Mouse (Mus musculus): ENCODE measurements around the gene Lrrc26.
A peak's percentile ranks its signal among the peaks of the same experiment; 100 is the strongest.
"Not testable (repeated sequence)": the region's sequence is repeated elsewhere in the genome, so short reads cannot be mapped to it uniquely, and the experiment has no call there.

Gene Lrrc26

DNA sequence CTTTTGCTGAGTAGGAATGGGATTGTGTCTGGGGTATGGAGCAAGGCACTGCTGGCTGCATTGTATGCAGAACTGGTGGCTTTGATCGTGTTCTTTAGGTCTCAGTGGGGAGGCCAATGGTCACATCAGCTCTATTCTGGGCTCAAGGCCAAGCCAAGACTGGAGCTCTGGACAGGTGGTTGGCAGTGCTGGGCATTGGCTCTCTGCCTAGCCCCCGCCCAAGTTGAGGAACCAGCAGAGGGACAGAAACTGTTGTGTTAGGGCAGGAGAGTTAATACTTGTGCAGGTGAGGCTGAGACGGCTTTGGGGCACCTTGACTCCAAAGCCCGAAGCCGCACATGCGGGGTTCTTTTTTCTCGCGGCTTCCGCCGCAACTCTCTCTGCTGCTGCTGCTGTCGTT lies at the start of gene Lrrc26:
Lrrc26 (plus strand) TSS at position 265 of the 400 bp plus-strand sequence.
- DNase-seq (ENCODE audit: low read depth, low spot score): no peak

DNA sequence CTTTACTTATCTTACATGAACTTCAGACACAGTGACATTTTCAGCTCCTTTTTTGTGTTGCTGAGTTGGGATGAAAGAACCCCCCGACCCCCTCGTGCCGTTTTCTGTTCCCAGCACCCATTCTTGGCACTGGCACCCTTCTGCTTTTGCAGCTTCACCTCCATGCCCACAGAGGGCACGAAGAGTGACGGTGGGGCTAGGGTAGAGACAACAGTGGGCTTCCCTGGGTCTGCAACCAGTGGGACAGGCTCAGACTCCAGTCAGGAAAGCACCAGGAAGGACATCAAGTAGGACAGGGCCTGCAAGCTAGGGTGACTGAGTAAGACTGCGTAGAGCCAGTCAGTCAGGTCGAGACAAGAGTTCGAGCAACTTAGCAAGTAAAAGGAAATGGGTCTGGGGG lies 49.4 kb upstream of the Lrrc26 start:
- no peak for DNase-seq (ENCODE audit: low read depth, low spot score)

DNA sequence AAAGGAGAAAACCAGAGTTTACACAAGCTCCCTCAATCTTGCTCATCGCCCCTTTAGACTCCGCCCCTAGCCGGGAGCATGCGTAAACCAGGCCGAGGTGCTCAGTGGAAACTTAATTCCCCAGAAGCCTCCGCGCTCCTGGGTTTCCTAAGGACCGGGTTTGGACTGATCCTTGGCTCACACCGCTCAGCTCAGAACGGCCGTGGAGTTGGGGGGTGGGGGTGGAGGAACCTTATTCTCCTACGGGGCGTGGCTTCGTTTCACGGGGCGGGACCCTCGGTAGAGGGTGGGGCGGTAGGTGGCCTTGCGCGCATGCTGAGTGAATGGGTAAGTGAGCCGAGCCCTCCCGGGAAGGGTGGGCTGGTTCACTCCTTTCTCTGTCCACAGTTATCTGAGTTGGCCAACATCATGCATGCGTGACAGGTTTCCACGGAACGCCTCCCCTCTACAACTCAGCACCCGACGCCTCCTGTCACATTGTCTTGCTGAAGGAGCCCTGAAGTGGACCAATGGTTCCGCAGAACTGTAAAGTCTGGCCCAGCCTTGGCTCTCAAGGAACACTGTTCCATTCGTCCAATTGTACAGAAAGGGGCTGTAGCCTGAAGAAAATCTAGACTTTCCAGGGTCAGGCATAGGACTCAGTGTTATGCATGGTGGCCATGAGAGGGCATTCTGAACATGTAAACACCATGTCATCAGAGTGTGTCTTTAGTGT lies 48.8 kb upstream of the Lrrc26 start:
- DNase-seq (ENCODE audit: low read depth, low spot score): no peak

DNA sequence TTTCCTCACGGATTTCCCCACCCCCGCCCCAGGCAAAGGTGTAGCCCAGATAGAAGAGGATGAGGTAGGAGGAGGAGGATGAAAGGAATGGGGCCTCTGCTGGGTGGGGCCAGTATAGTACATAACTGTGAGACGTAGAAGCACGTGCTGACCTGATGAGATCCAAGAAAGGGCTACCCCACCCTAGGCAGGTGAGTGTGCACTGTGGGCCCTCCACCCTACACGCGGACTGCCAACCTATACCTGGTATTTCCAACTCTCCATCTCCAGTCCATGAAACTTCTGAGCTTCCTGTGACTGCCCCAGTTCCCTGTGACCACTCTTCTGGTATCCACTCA lies 48.3 kb upstream of the Lrrc26 start:
- no peak for DNase-seq (ENCODE audit: low read depth, low spot score)

DNA sequence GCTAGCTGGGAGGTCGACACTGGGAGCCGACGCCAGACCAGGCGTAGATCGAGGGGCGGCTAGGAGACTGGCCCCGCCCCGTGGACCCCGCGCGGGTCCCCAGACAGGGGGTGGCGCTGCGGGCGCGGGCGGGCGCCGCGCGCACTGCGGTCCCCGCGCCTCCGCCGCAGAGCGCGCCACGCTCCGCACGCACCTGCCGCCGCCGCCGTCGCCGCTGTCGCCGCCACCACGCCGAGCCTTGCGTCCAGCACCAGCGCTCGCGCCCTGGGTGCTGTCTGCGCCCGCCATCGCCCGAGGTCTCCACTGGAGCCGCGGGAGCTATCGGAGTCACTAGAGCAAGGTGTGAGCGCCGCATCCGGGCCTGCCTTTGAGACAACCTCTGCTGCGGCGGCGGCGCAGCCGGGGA lies 47.6 kb upstream of the Lrrc26 start, which contains the start of the genes Rnf208 and Cysrt1:
Rnf208 (plus strand) TSS at position 155 of the 406 bp plus-strand sequence.
Cysrt1 (minus strand) TSS at position 352 of the 406 bp plus-strand sequence.
- no peak for DNase-seq (ENCODE audit: low read depth, low spot score)

DNA sequence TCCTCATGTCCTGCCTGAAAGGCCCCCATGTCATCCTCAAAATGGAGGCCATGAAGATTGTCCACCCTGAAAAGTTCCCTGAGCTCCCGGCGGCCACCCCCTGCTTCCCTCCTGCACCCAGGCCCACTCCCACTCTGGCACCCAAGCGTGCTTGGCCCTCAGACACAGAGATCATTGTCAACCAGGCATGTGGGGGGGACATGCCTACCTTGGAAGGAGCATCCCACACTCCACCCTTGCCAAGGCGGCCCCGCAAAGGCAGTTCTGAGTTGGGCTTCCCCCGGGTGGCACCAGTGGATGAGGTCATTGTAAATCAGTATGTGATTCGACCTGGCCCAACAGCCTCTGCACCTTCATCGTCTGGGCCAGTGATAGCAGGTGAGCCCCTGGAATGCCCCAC lies 46.4 kb upstream of the Lrrc26 start:
- no peak for DNase-seq (ENCODE audit: low read depth, low spot score)

DNA sequence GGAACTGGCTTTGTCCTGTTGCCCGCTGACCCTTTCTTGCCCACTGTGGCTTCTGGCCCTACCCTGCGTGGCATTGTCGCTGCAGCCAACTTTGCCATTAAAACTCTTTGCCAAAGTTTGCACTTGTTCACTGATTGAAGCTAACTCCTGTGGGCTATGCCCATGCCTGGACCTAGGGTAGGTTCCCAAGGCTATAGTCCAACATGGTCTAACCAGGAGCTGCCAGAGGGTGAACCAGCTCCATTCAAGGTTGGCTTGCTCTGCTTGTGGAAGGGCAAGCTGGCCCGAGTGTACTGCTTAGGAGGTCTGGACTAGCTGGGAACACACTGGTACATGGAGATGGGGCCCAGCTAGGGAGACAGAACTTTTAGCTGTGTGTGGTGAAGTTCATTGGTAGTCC lies 45.6 kb upstream of the Lrrc26 start:
- DNase-seq (ENCODE audit: low read depth, low spot score): no peak

DNA sequence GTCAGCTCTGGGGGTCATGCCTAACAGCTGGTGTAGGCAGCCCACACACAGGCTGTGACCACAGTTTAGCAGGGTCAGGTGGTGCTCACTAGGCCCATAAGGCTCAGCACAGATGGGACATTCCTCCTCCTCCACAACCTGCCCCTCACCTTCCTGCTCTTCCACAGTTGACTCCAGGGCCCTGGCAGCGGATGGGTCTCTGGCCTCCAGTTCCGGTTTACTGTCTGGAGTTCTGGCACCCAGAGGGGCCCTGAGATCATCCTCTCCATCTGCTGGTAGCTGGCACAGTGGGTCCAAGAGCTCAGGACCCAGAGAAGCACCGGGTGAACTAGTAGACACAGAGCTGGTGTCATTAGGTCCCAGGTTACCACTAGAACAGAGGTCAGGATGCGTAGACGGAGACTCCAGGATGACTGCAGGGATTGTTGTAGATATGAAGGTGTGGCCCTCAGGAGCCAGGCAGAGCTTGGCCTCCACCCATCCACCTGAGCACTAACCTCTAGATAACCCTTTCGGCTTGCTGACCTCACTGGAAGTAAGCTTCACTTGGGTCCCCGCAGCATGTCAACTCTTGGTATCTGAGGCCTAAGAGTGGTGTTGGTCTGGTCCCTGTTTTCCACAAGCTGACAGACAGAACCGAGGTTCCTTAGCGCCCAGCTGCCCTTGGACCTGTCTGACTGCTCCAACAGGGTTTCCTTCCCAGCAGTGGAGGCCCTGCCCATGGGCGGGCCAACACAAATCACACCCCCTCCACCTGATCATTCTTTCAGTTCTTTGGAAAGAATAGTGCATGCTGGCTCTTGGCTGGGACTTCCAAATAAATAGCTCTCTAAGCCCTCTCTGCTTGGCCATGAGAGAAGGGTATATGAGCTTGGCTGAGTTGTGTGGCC lies 43.3 kb upstream of the Lrrc26 start, which contains the start of gene AL732309.1:
AL732309.1 (minus strand) TSS at position 681 of the 890 bp plus-strand sequence.
- no peak for DNase-seq (ENCODE audit: low read depth, low spot score)

DNA sequence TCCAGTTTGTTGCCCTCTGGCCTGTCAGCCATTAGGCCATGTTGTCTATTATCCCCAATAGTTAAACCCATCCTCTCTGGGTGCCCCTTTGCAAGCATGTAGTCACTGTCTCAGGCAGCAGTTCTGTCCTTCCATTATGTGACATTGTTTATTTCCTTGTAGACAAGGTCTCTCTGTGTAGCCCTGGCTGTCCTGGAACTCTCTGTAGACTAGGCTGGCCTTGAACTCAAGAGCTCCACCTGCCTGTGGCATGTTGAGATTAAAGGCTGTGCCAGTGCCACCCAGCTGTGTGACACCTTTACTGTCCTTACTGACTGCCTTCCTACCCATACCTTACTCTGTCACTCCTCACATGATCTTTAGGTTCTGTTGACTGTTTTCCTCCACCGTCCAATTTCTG lies 37.4 kb upstream of the Lrrc26 start:
- DNase-seq (ENCODE audit: low read depth, low spot score): no peak

DNA sequence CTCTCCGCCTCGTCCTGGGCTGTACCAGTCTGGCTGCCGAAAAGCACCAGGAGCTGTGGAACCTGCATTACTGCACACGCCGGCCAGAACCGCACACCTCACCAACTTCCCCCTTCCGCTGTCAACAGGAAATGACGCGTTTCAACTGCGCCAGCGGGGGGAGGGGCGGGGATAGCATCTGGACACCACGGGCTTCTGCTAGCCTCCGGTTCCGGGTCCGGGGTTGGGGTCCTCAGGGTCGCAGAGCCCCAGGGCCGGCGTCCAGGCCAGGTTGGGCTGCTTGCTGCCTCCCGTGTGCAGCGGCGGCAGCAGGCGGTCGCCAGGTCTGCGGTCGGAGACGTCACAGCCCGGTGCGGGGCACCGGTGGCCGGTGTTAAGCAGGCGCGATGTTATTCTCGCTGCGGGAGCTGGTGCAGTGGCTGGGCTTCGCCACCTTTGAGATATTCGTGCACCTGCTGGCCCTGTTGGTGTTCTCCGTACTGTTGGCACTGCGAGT lies 34.4 kb upstream of the Lrrc26 start, which contains the start of gene Tmem203:
Tmem203 (plus strand) TSS at position 156 of the 496 bp plus-strand sequence.
- DNase-seq (ENCODE audit: low read depth, low spot score): peak; percentile 80

DNA sequence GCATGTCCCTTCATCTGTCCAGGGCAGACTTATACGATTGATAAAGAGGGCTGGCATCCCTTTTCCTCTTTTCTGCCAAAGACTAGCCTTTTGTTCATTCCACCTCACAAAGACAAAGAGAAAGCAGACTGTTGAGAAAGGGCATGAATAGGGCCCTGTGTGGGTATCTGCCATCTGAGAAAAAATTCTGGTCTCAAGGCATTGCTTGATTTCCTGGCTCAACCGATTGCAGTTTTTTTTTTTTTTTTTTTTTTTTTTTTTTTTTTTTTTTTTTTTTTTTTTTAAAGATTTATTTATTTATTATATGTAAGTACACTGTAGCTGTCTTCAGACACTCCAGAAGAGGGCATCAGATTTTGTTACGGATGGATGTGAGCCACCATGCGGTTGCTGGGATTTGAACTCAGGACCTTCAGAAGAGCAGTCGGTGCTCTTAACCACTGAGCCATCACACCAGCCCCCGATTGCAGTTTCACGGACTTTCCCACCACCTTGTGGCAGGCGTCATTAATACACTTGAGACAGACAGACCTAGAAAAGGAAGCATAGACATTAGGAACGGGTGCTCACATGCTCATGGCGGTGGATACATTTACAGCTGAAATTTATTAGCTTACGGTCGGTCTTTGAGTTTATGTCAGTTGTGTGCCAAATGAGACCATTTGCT lies 33.1 kb upstream of the Lrrc26 start:
- not testable (repeated sequence) for DNase-seq (ENCODE audit: low read depth, low spot score)

DNA sequence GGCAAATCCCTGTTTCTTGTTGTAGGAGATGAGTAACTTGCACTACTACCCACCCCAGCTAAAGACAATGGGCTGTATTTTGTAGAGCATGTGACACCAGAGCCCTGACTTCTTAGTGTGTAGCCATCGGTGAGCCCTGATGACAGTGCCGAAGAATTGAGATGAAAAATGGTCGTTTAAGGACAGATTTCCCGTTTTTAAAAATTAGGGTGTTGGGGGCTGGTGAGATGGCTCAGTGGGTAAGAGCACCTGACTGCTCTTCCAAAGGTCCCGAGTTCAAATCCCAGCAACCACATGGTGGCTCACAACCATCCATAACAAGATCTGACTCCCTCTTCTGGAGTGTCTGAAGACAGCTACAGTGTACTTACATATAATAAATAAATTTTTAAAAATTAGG lies 32.5 kb upstream of the Lrrc26 start:
- DNase-seq (ENCODE audit: low read depth, low spot score): not testable (repeated sequence)

DNA sequence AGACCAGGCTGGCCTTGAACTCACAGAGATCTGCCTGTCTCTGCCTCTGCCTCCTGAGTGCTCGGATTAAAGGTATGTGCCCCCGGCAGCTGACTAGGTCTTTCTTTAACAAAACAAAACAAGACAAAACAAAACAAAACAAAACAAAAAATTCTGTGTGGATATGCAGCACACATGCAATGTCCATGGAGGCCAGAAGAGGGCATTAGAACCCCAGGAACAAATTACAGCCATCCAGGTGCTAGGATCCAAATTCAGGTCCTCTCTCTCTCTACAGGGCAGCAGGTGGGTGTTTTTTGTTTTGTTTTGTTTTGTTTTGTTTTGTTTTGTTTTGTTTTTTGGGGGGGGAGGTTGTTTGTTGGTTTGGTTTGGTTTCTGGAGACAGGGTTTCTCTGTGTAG lies 30.8 kb upstream of the Lrrc26 start:
- DNase-seq (ENCODE audit: low read depth, low spot score): no peak

DNA sequence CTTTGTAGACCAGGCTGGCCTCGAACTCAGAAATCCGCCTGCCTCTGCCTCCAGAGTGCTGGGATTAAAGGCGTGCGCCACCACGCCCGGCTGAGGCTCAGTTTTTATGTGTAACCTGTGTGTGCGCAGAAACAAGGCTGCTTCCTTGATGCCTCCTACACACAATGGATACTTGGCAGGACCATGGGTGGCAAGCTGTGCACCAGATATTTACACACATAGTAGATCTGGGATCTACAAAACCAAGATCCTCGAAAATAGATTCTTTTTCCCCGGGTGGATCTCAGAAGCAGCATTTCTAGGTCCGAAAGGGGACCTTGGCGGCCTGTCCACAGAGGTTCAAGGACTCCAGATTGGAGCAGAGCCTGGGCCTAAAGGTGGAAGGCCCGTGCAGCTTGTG lies 27.8 kb upstream of the Lrrc26 start:
- DNase-seq (ENCODE audit: low read depth, low spot score): no peak

DNA sequence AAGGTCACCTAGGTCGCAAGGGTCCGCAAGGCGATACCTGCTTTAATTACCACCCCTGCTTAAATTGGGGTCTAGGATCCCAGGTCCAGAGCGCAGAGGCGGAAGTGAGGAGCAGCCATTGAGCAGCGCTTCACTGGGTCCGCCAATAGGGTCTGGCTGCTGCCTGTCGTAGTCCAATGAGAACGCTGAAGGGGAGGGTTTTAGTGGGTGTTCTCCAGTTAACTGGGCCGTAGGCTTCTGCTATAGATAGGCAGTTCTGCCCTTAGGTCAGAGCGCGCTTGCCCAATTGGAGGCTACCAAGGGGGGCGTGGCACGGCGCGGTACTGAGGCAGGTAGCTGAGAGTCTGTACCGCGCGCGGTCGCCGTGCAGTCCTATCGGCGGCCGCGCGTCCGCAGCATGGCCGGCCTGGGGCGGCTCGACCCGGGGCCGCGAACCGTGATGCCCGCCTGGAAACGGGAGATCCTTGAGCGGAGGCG lies 27.4 kb upstream of the Lrrc26 start, which contains the start of gene Tprn:
Tprn (plus strand) TSS at position 328 of the 477 bp plus-strand sequence.
- peak; percentile 91 for DNase-seq (ENCODE audit: low read depth, low spot score)

DNA sequence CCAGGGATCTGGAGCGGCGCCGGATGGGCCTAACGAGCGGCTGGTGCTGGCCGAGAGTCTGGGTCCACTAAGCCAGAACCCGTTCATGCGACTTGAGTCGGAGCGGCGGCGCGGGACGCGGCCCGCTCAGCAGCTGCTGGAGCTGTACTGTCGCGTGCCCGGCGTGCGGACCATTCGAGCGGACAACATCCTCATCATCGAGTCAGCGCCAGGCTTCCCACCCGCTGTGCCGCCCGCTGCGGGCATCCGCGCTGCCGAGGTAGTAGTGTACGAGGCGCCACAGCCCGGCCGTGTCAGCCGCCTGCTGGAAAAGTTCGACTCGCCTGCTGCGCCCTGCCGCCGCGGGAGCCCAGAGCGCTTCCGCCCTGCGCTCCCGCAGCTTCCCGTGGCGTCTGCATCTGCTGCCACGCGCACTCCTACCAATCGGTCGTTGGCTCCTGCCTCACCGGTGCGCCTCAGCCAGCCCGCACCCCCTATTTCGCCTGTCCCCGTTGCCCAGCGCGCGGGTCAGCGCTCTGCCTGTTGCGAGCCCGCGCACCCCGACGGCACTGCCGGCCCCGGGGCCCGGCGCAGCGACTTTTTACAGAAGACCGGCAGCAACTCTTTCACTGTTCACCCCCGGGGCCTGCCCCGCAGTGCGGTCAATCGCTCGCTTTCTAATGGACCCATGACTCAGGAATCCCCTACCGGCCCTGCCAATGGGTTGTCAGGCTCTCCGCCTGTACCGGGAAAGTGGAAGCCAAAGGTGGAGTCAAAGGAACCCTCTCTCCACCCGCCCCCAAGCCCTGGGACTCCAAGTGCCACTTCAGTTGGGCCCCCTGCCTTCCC lies 26.7 kb upstream of the Lrrc26 start:
- DNase-seq (ENCODE audit: low read depth, low spot score): no peak

DNA sequence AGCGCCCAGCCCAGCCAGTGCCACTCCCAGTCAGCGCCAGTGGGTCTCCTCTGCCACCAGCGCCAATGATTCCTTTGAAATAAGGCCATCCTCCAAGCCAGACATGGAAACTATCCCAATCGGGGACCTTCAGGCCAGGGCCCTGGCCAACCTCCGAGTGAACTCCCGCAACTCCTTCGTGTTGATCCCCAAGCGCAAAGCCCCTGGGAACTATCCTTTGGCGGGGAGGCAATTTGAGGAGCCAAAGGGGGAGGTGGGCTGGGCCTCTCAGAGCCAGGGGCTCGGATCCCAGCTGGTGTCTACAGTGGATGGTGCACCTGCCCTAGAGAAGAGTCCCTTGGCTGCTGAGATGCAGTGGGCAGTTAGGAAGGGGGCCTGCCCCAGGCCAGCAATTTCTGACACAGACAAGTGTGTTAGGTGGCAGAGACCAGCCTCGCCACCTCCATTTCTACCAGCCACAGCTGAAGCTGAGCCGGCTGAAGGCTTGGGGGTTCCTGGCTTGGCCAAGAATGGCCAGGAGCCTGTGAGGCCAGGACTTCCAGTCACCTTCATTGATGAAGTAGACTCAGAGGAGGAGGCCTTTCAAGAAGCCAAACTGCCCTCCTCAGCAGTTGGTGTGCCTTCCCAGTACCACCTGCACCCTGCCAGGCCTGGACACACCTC lies 26.0 kb upstream of the Lrrc26 start:
- DNase-seq (ENCODE audit: low read depth, low spot score): no peak

DNA sequence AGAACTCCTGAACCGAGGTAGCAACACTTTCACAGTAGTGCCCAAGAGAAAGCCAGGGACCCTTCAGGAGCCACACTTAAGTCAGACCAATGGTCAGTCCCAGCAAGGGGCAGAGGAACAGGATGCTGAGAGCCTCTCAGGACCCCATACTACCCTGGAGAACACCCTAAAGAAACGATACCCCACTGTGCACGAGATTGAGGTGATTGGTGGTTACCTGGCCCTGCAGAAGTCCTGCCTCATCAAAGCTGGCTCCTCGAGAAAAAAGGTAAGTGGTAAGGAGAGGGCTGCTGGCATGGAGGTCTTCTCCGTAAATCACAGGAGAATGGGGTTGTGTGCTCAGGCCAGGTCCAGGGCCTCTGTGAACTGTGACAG lies 25.4 kb upstream of the Lrrc26 start:
- no peak for DNase-seq (ENCODE audit: low read depth, low spot score)

DNA sequence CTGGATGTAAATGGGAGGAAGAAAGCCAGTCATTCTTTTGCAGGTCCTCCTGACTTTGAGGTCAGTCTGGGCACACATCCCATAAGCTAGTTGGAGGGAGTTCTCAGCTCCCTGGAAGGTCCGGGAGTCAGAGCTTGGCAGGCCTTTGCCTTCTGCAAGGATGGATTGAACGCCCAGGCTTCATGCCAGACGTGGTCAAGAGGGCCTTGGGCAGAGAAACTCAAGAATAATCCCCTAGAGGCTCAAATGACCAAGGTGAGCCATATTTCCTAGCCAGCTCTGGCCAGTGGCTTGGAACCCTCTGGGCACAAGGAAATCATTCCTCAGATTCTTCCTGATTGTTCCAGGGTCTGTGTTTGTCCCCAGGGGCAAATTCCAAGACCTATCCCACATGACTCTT lies 24.9 kb upstream of the Lrrc26 start:
- no peak for DNase-seq (ENCODE audit: low read depth, low spot score)

Data from c-Kit-negative CD71-positive TER-119-positive erythroid progenitor cells, embryonic 14.5 days (primary cell).